Mouse (Mus musculus) spleen, adult 12 weeks (tissue): ENCODE measurements around the gene Nrxn1.

ENCODE experiments used
- DNase-seq: peaks from one replicate; pipeline ENCODE4 v3.0.0; 2022; ENCODE audit warnings: low spot score

Nrxn1 gene

GRCm38 (mm10) chr17:90809197-90810163, 283.4 kb downstream of the Nrxn1 start:
- no peak for DNase-seq

GRCm38 (mm10) chr17:90808256-90808655, 284.6 kb downstream of the Nrxn1 start:
- no peak for DNase-seq

- no peak for DNase-seq
Measured at GRCm38 (mm10) chr17:90807199-90807598, 285.7 kb downstream of the Nrxn1 start.

DNA sequence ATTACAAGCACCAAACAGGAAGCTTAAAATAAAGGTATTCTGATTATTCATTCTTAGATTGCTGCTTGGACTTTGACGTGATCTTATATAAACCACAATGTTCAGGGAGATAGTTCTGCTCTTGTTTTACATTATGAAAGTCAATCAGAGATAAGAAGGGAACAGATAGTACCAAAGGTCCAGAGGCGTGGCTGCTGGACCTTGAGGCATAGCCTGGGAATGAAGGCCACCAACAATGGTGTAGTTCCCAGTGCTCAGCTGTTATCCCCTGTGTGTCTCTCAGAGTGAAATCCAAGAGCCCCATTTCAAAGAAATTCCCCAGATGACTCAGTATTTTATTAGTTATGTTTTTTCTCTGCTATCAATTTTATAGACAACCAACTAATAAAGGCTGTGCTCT, 294.2 kb downstream of the Nrxn1 start:
- no peak for DNase-seq

DNA sequence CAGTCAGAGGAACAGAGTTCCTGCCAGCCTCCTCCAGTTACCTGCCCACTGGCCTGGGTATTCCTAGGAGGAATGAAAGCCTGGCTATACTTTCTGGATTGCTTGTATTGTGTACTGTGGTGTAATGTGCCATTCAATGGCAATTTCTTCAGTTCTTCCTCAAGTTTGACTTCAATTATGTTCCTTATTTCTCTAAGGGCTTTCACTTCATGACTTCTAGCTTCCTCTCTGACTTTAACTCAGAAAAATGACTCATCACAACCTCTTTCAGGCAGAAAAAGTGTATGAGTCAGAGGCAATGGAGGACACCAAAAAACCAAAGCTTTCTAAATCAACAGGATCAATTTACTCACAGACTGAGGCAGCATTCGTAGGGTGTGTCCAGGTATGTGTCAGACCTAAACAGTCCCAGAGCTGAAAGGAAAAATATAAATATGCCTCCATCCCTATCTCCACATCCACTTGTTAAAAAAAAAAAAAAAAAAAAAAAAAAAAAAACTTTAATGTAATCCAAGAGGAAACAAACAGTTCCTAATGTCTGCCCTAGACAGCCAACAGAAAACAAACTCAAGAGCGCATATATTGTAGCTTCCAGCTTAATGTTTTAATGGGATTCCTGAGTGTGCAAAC, 295.1 kb downstream of the Nrxn1 start:
- no peak for DNase-seq

DNA sequence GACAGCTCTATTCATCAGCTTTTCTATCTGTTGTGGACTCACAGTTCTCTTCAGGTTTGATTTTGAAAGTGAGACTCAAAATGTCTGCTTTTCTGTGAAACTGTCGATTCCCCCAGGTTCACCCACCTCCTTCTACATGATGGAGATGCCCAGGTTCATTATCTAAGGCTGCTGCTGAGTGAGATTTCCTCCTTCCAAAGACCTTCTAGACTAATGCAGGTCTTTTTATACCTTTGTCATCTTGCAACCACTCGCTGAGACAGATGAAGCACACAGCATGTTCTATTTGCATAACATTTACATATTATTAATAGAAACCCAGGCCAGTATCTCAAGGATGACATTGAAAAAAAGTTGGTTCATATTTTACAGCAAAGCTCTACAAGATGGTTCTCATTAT, 295.9 kb downstream of the Nrxn1 start:
- DNase-seq = no peak

DNA sequence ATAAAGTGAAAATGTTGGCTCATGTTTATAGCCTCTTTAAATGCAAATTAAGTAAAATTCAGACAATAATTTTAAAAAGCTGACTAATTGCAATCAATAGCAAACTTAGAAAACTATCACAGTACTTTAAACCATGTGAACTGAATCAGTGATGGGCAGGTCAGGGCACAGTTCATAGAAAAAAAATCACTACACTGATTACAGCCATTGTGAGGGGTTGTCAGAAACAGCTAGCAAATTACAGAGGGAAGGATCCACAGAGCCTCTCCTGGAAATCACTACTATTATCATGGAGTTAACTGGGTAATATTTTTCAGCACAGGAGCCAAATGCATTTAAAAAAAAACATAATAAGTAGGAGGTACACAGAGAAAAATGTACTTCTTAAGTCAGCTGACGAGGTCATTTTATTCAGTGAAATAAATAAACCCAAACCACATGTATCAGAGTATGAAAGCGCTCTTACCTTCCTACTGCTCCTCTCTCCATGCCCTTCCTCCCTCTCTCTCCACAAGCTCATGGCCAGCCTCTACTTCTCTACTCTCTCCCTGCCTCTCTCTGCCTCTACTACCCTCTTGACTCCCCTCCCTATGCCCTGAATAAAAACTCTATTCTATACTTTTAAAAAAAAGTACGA, 304.3 kb downstream of the Nrxn1 start:
- no peak for DNase-seq

GRCm38 (mm10) chr17:90788040-90788439, 304.8 kb downstream of the Nrxn1 start:
- no peak for DNase-seq

DNA sequence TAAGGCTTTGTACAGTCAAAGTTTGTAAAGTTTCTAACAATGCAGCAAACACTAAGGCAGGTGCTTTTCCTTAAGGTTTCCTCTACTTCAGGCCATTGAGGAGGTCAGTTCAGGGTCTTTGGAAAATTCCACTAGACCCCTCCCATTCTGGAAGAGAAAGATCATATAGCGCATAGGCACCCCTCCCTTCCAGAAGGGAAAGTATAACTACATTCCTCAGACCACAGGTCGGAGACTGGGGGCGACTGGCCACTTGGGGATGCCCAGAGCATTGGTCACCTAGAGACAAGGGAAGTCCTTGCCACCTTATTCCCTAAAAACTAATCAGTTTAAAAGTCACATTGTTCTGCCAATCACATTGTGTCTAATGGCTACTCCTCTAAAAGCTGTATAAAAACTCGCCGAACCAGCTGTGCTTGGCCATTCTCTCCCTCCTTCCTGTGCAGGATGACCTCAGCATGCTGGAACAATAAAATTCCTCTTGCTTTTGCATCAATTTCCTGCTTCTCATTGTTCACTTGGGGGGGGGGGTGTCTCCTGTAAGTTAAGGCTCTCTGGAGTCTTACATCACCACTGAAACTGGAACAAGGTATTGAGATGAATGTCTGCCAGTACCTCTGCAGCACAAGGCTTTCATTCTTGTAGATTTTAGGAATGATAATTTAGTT, 305.6 kb downstream of the Nrxn1 start:
- DNase-seq = no peak

GRCm38 (mm10) chr17:90780481-90780880, 312.4 kb downstream of the Nrxn1 start:
- no peak for DNase-seq

DNA sequence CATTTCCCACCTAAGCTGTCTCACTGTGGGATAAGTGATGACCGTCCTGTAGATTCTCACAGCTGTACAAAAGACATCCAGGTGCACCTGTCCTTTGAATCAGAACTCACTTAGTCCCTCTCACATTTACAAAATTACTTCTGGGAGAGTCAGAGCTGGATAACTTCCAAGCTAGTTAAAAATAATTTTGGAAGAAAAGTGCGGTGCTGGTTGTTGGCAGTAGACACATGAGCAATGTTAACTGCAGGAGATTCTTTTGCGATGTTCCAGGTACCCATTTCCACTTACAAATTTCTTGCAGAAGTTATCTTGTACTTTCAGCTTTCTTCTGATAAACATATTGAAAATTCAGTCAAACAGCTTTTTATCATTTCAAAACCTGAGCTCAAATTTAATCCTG, 317.5 kb downstream of the Nrxn1 start:
- no peak for DNase-seq

GRCm38 (mm10) chr17:90773233-90773632, 319.6 kb downstream of the Nrxn1 start:
- no peak for DNase-seq

DNA sequence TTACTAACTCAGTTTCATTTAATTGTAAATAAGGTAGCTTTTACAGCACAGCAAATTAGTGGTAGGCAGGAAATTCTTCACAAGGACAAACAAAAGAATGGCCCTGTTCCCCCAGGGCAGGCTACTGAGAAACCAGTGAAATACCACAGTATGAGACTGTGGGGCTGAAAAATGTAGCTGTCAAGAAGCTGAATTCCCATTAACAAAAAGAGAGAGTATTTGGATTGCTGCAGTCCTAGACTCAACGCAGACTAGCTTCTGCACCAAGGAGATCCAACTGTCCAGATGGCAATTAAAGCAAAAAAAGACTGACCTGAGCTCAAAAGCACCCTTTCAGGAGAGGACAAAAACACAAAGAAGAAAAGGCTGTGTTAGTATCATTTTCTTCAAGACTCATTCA, 324.7 kb downstream of the Nrxn1 start:
- DNase-seq = no peak

DNA sequence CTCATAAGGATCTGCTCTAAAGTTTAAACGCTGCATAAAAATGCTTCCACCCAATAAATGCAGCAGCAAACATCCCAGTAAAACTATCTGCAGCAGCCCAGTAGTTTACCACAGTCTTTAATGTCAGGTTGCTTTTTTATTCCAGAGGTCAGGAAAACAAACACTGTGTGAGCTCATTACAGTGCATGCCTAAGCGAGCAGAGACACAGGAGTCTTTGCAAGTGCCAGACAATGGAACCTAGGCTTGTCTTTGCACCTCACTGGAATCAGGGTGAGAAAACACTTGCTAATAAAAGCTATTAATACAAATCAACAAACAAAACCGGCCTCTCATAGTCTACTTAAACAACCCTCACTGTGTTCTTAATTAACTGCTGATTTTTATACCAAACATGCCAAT, 365.7 kb downstream of the Nrxn1 start:
- no peak for DNase-seq

- DNase-seq = no peak
Measured at GRCm38 (mm10) chr17:90704773-90705172, 388.1 kb downstream of the Nrxn1 start.

GRCm38 (mm10) chr17:90702626-90703025, 390.2 kb downstream of the Nrxn1 start:
- no peak for DNase-seq

GRCm38 (mm10) chr17:90696071-90696800, 396.6 kb downstream of the Nrxn1 start:
- DNase-seq = no peak

- no peak for DNase-seq
Measured at GRCm38 (mm10) chr17:90695086-90695584, 397.7 kb downstream of the Nrxn1 start.

GRCm38 (mm10) chr17:90684172-90684571, 408.7 kb downstream of the Nrxn1 start:
- DNase-seq = no peak

GRCm38 (mm10) chr17:90681019-90681418, 411.9 kb downstream of the Nrxn1 start:
- no peak for DNase-seq

- DNase-seq = no peak
Measured at GRCm38 (mm10) chr17:90676676-90677075, 416.2 kb downstream of the Nrxn1 start.
